Mouse (Mus musculus): ENCODE measurements around the gene Gm45062. TPM values are rescaled to one million over a fixed set of nuclear protein-coding genes. Genes with fewer than 3 reads are reported as not detected.

Gm45062 gene
- total and polyA plus RNA-seq, 2 experiments from 2014 or later, result 3.0 TPM; not detected in 1

- Histone ChIP-seq H3K4me3 (ENCODE audit: low read depth, low read length) (no peak overlapping the region), H3K27me3 (ENCODE audit: control insufficient read depth, insufficient read depth, low read length) (no peaks in the 10 kb centered on the region), H3K27ac (ENCODE audit: low read depth) (no peak overlapping the region), H3K4me2 (ENCODE audit: low read depth, low read length) (no peak overlapping the region), H3K4me1 (ENCODE audit: control insufficient read depth, insufficient read depth) (no peaks in the 10 kb centered on the region), H3K36me3 (replicated peaks; ENCODE audit: control insufficient read depth, insufficient read depth, low read length) (no peaks in the 10 kb centered on the region), H3K9me3 (replicated peaks; ENCODE audit: control insufficient read depth, low read length) (no peaks in the 10 kb centered on the region), H3K9ac (replicated peaks; ENCODE audit: low read depth, low read length) (no peak overlapping the region)
- no peak for DNase-seq (ENCODE audit: low spot score)
- no peak for ATAC-seq (ENCODE audit: insufficient read depth, low read depth)
- WGBS, result 80% methylated on average over 6 of the region's 6 CpGs
- TF ChIP-seq CTCF (IDR thresholded peaks at IDR 0.05; ENCODE audit: low read depth) (no peak), EP300 (IDR thresholded peaks at IDR 0.05; ENCODE audit: low read depth) (no peak)
These were observed 245.4 kb downstream of the Gm45062 start for GRCm38 (mm10) chr6:8504521-8505228.

- DNase-seq (ENCODE audit: low spot score) (no peak), ATAC-seq (ENCODE audit: insufficient read depth, low read depth) (no peak)
- H3K9ac ChIP-seq (replicated peaks; ENCODE audit: low read depth, low read length), result no peak overlapping the region
These were observed 247.4 kb downstream of the Gm45062 start for GRCm38 (mm10) chr6:8506631-8507030.

GRCm38 (mm10) chr6:8508883-8509536, 249.8 kb downstream of the Gm45062 start:
- Histone ChIP-seq H3K4me3 (ENCODE audit: low read depth, low read length) (peak overlapping the region; percentile 99), H3K9ac (replicated peaks; ENCODE audit: low read depth, low read length) (peak overlapping the region; percentile 97), H3K9me3 (replicated peaks; ENCODE audit: control insufficient read depth, low read length) (no peaks in the 10 kb centered on the region), H3K4me2 (ENCODE audit: low read depth, low read length) (peak overlapping the region; percentile 89), H3K36me3 (replicated peaks; ENCODE audit: control insufficient read depth, insufficient read depth, low read length) (no peaks in the 10 kb centered on the region), H3K27me3 (ENCODE audit: control insufficient read depth, insufficient read depth, low read length) (no peaks in the 10 kb centered on the region), H3K27ac (ENCODE audit: low read depth) (peak overlapping the region; percentile 98), H3K4me1 (ENCODE audit: control insufficient read depth, insufficient read depth) (no peaks in the 10 kb centered on the region)
- ATAC-seq (ENCODE audit: insufficient read depth, low read depth), result peak; percentile 99
- under 1% methylated on average over 55 of the region's 56 CpGs for WGBS
- peak; percentile 99 for DNase-seq (ENCODE audit: low spot score)
- TF ChIP-seq EP300 (IDR thresholded peaks at IDR 0.05; ENCODE audit: low read depth) (0 out of 2 replicates have a peak, but pooled peaks have one; percentile 21), CTCF (IDR thresholded peaks at IDR 0.05; ENCODE audit: low read depth) (no peak)

More at GRCm38 (mm10) chr6:8506631-8507030, 247.4 kb downstream of the Gm45062 start:
- Histone ChIP-seq H3K27ac (ENCODE audit: low read depth) (no peak overlapping the region), H3K4me1 (ENCODE audit: control insufficient read depth, insufficient read depth) (no peaks in the 10 kb centered on the region), H3K4me2 (ENCODE audit: low read depth, low read length) (no peak overlapping the region), H3K27me3 (ENCODE audit: control insufficient read depth, insufficient read depth, low read length) (no peaks in the 10 kb centered on the region), H3K4me3 (ENCODE audit: low read depth, low read length) (no peak overlapping the region), H3K9me3 (replicated peaks; ENCODE audit: control insufficient read depth, low read length) (no peaks in the 10 kb centered on the region), H3K36me3 (replicated peaks; ENCODE audit: control insufficient read depth, insufficient read depth, low read length) (no peaks in the 10 kb centered on the region)
- no peak for TF ChIP-seq CTCF (IDR thresholded peaks at IDR 0.05; ENCODE audit: low read depth)
- TF ChIP-seq EP300 (IDR thresholded peaks at IDR 0.05; ENCODE audit: low read depth), result no peak

- ATAC-seq (ENCODE audit: insufficient read depth, low read depth), result peak; percentile 76
- TF ChIP-seq CTCF (IDR thresholded peaks at IDR 0.05; ENCODE audit: low read depth) (no peak), EP300 (IDR thresholded peaks at IDR 0.05; ENCODE audit: low read depth) (no peak)
- Histone ChIP-seq H3K4me1 (ENCODE audit: control insufficient read depth, insufficient read depth) (no peaks in the 10 kb centered on the region), H3K4me3 (ENCODE audit: low read depth, low read length) (peak within 1 kb of the TSS; percentile 99), H3K27me3 (ENCODE audit: control insufficient read depth, insufficient read depth, low read length) (no peaks in the 10 kb centered on the region), H3K36me3 (replicated peaks; ENCODE audit: control insufficient read depth, insufficient read depth, low read length) (no peaks in the 10 kb centered on the region), H3K4me2 (ENCODE audit: low read depth, low read length) (peak within 1 kb of the TSS; percentile 89), H3K27ac (ENCODE audit: low read depth) (peak within 1 kb of the TSS; percentile 98), H3K9me3 (replicated peaks; ENCODE audit: control insufficient read depth, low read length) (no peaks in the 10 kb centered on the region), H3K9ac (replicated peaks; ENCODE audit: low read depth, low read length) (peak within 1 kb of the TSS; percentile 97)
- DNase-seq (ENCODE audit: low spot score), result peak; percentile 46
- 0% methylated on average over 8 of the region's 69 CpGs for WGBS
These were observed 250.3 kb downstream of the Gm45062 start, which contains the start of gene Glcci1 for GRCm38 (mm10) chr6:8509551-8509950. Gene Glcci1, plus strand, starts transcription at chr6:8509600.

GRCm38 (mm10) chr6:8509961-8510863, 251.0 kb downstream of the Gm45062 start:
- no peaks in the 10 kb centered on the region for H3K27me3 ChIP-seq (ENCODE audit: control insufficient read depth, insufficient read depth, low read length)
- WGBS, result under 1% methylated on average over 43 of the region's 73 CpGs
- H3K4me1 ChIP-seq (ENCODE audit: control insufficient read depth, insufficient read depth), result no peaks in the 10 kb centered on the region
- ATAC-seq (ENCODE audit: insufficient read depth, low read depth) (no peak; the same call in 1 of the 2 replicates), DNase-seq (ENCODE audit: low spot score) (peak; percentile 40)
- peak overlapping the region; percentile 97 for H3K9ac ChIP-seq (replicated peaks; ENCODE audit: low read depth, low read length)
- TF ChIP-seq EP300 (IDR thresholded peaks at IDR 0.05; ENCODE audit: low read depth) (no peak), CTCF (IDR thresholded peaks at IDR 0.05; ENCODE audit: low read depth) (no peak)
- peak overlapping the region; percentile 99 for H3K4me3 ChIP-seq (ENCODE audit: low read depth, low read length)
- peak overlapping the region; percentile 98 for H3K27ac ChIP-seq (ENCODE audit: low read depth)
- H3K9me3 ChIP-seq (replicated peaks; ENCODE audit: control insufficient read depth, low read length), result no peaks in the 10 kb centered on the region
- peak overlapping the region; percentile 89 for H3K4me2 ChIP-seq (ENCODE audit: low read depth, low read length)
- H3K36me3 ChIP-seq (replicated peaks; ENCODE audit: control insufficient read depth, insufficient read depth, low read length), result no peaks in the 10 kb centered on the region
